Mouse (Mus musculus) olfactory bulb, adult 2 months (tissue): Measurements from ENCODE around the gene Irf2bpl.

Experiments
- CTCF ChIP-seq: fragments of 200-500 bp; IDR thresholded peaks from 2 replicates; pipeline ENCODE4 v1.5.1; 2012; ENCODE audit warnings: low read depth, mild to moderate bottlenecking, low read length, moderate library complexity; ENCODE audit not compliant: insufficient read depth
- POLR2A ChIP-seq: fragments of 200-500 bp; IDR thresholded peaks from 2 replicates; pipeline ENCODE4 v1.6.1; 2012; ENCODE audit warnings: mild to moderate bottlenecking, low read depth, low read length, moderate library complexity; ENCODE audit not compliant: insufficient read depth

DNA sequence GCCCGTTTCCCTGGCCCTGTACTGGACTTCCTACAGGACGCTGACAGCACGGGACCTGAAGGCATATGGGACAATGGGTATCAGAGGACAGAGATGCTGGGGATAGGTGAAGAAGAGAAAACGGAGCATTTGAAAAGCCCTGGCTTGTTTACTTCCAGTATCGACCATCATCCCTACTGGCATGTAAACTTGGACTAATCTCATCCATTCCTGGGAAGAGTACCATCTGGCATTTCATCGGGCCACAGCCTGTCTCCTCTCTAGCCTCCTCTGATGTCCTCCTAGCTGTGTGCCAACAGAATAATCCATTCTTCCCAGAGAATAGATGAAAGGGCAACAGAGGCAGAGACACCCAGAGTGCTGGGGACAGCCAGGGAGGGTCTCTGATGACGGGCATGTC is 31.0 kb upstream of the Irf2bpl start:
- TF ChIP-seq CTCF (no peak), POLR2A (no peak)
